In the genomic region with DNA sequence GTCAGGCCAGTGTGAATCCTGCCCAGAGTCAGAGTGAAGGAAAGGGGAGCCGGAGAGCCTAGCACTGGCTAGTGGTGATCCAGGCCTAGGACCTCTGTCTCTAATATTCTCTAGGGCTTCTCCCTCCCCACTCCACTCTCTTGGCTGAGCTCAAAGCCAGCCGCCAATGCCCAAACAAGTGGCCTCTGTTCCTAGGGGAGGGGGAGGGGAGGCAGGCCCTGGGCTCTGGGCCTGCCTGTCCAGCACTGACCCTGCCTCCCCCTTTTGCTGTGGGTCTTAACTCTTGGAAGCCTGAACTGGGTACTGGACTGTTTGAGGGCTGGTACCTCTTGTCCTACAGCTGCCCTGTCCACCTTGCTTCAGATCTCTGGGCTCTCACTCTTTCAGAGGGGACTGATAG, we compare ENCODE assay signal across 9 mouse cellular contexts. TPM values are rescaled to one million over a fixed set of nuclear protein-coding genes. Genes with fewer than 3 reads are reported as not detected.
DNase-seq lines count a peak whose midpoint lies in the region; ATAC-seq and TF ChIP-seq lines count a peak whose summit lies in the region.
"Had no signal": no experiment of that assay in that cellular context is flagged by ENCODE, and none has a peak within 500 bp of the region (broad histone marks: within the 10 kb centered on the region; RNA-seq: fewer than 3 reads in every experiment).

No protein-coding gene starts in this region.

- TF ChIP-seq POLR2A in spleen, adult 2 months (IDR thresholded peaks at IDR 0.05; ENCODE audit: low read depth, low read length) = no peak

- H3K4me2 ChIP-seq in hindbrain, embryonic 15.5 days = 0 out of 2 replicates have a peak overlapping the region, but pooled peaks have one; percentile 98
- H3K4me2 ChIP-seq in liver, embryonic 11.5 days = peak overlapping the region; percentile 94
- no peak overlapping the region for H3K4me2 ChIP-seq in stomach, embryonic 16.5 days (ENCODE audit: low read depth, low read length)

- no peak overlapping the region for H3K9ac ChIP-seq in hindbrain, embryonic 15.5 days
- H3K9ac ChIP-seq in liver, embryonic 11.5 days (ENCODE audit: low read depth, low read length) = no peak overlapping the region
- 0 out of 2 replicates have a peak overlapping the region, but pooled peaks have one; percentile 12 for H3K9ac ChIP-seq in stomach, embryonic 16.5 days (ENCODE audit: low read length)
- H3K9ac ChIP-seq: heart, embryonic 15.5 days had no signal

- H3K27me3 ChIP-seq in spleen, adult 2 months (ENCODE audit: control insufficient read depth, insufficient read depth, low read length) = no peaks in the 10 kb centered on the region
- peaks cover 11% of the 10 kb centered on the region; the same call in 1 of the 2 replicates for H3K27me3 ChIP-seq in hindbrain, embryonic 15.5 days
- H3K27me3 ChIP-seq in liver, embryonic 11.5 days (replicated peaks; ENCODE audit: control insufficient read depth, insufficient read depth, low read length) = no peaks in the 10 kb centered on the region
- H3K27me3 ChIP-seq in stomach, embryonic 16.5 days (ENCODE audit: control insufficient read depth, insufficient read depth, low read length) = no peaks in the 10 kb centered on the region

- no peak for DNase-seq in spleen, adult 2 months (ENCODE audit: low read depth in 1 of 2, low spot score in 2 of 2)
- no peak for DNase-seq in spleen, postnatal 10 days (ENCODE audit: low spot score in 2 of 2)
- no peak for DNase-seq in liver, embryonic 11.5 days (ENCODE audit: low spot score)
- DNase-seq in kidney, postnatal 36 days = no peak
- DNase-seq in testis, postnatal 10 days (ENCODE audit: low spot score) = no peak

- peaks cover 25% of the 10 kb centered on the region for H3K4me1 ChIP-seq in spleen, adult 2 months (ENCODE audit: control insufficient read depth, insufficient read depth, insufficient read length)
- H3K4me1 ChIP-seq in hindbrain, embryonic 15.5 days (replicated peaks) = peaks cover 21% of the 10 kb centered on the region
- peaks cover 27% of the 10 kb centered on the region for H3K4me1 ChIP-seq in liver, embryonic 11.5 days (replicated peaks; ENCODE audit: control insufficient read depth, insufficient read depth, low read length)
- peaks cover 15% of the 10 kb centered on the region for H3K4me1 ChIP-seq in stomach, embryonic 16.5 days (ENCODE audit: control insufficient read depth, insufficient read depth, low read length)

- WGBS in spleen, adult 2 months = 94% methylated on average over 2 of the region's 2 CpGs
- WGBS in hindbrain, embryonic 15.5 days = 54% methylated on average over 2 of the region's 2 CpGs
- WGBS in liver, embryonic 11.5 days = 63% methylated on average over 2 of the region's 2 CpGs
- WGBS in stomach, embryonic 16.5 days = 61% methylated on average over 2 of the region's 2 CpGs

- peaks cover 5% of the 10 kb centered on the region; the same call in 1 of the 2 replicates for H3K36me3 ChIP-seq in spleen, adult 2 months (ENCODE audit: control insufficient read depth, insufficient read depth, low read length)
- H3K36me3 ChIP-seq in hindbrain, embryonic 15.5 days = no peaks in the 10 kb centered on the region
- peaks cover 2% of the 10 kb centered on the region; the same call in 1 of the 2 replicates for H3K36me3 ChIP-seq in liver, embryonic 11.5 days (ENCODE audit: control insufficient read depth, insufficient read depth, low read length)
- H3K36me3 ChIP-seq in stomach, embryonic 16.5 days (ENCODE audit: control insufficient read depth, insufficient read depth, low read length) = no peaks in the 10 kb centered on the region
- H3K36me3 ChIP-seq: heart, embryonic 15.5 days had no signal

- H3K27ac ChIP-seq in spleen, adult 2 months (ENCODE audit: insufficient read depth, low read length) = peak overlapping the region; percentile 12; the same call in 1 of the 2 replicates
- no peak overlapping the region; the same call in 1 of the 2 replicates for H3K27ac ChIP-seq in hindbrain, embryonic 15.5 days (replicated peaks)
- H3K27ac ChIP-seq in liver, embryonic 11.5 days (ENCODE audit: low read depth, low read length) = no peak overlapping the region
- H3K27ac ChIP-seq in stomach, embryonic 16.5 days (ENCODE audit: low read length) = no peak overlapping the region
- H3K27ac ChIP-seq: heart, embryonic 15.5 days had no signal

- TF ChIP-seq CTCF in spleen, adult 2 months (IDR thresholded peaks at IDR 0.05; ENCODE audit: extremely low read depth, insufficient read depth, insufficient read length, insufficient replicate concordance) = no peak

- 0 out of 2 replicates have a peak overlapping the region, but pooled peaks have one; percentile 0 for H3K4me3 ChIP-seq in spleen, adult 2 months (ENCODE audit: extremely low read depth, insufficient read depth, insufficient read length)
- H3K4me3 ChIP-seq in hindbrain, embryonic 15.5 days = no peak overlapping the region
- H3K4me3 ChIP-seq in liver, embryonic 11.5 days (ENCODE audit: low read depth, low read length) = no peak overlapping the region
- H3K4me3 ChIP-seq in stomach, embryonic 16.5 days (replicated peaks; ENCODE audit: low read length) = no peak overlapping the region
- H3K4me3 ChIP-seq: heart, embryonic 15.5 days had no signal

- peak; percentile 67 for ATAC-seq in hindbrain, embryonic 15.5 days (ENCODE audit: low FRiP score, low read depth)
- no peak for ATAC-seq in liver, embryonic 11.5 days (replicated peaks; ENCODE audit: low FRiP score)
- no peak for ATAC-seq in stomach, embryonic 16.5 days (ENCODE audit: insufficient read depth, low FRiP score)
- no peak for ATAC-seq in activated CD4-positive, CD25-positive, alpha-beta regulatory T cell, adult 4 months

- H3K9me3 ChIP-seq in hindbrain, embryonic 15.5 days = no peaks in the 10 kb centered on the region
- no peaks in the 10 kb centered on the region for H3K9me3 ChIP-seq in liver, embryonic 11.5 days (ENCODE audit: control insufficient read depth, low read length)
- no peaks in the 10 kb centered on the region for H3K9me3 ChIP-seq in stomach, embryonic 16.5 days (replicated peaks; ENCODE audit: control insufficient read depth, low read length)
- H3K9me3 ChIP-seq: heart, embryonic 15.5 days had no signal

RNA-seq across cellular contexts. Expression of gene Arap1, which starts 2.0 kb away (rescaled TPM):
- polyA plus RNA-seq in spleen, adult 2 months (2012; rRNA removed) = 227 and 248 TPM in 2 replicates
- polyA plus RNA-seq in hindbrain, embryonic 15.5 days (2015; fragmentation: Nextera tagmentation; extraction: Ambion mirVana) = 10.6 and 11.0 TPM in 2 replicates
- polyA plus RNA-seq in liver, embryonic 11.5 days (2014; fragmentation: Nextera tagmentation; extraction: Ambion mirVana) = 33.8 and 33.9 TPM in 2 replicates
- 105 and 111 TPM in 2 replicates for polyA plus RNA-seq in stomach, embryonic 16.5 days (2015; fragmentation: Nextera tagmentation; extraction: Ambion mirVana)
- 10 to 100 TPM; 27.1 to 51.2 TPM for polyA plus RNA-seq in activated CD4-positive, CD25-positive, alpha-beta regulatory T cell, adult 4 months (2017; shearing (Covaris generic))

RNA-seq across cellular contexts. Expression of gene Stard10, which starts 33.0 kb away (rescaled TPM):
- 29.3 and 42.0 TPM in 2 replicates for polyA plus RNA-seq in spleen, adult 2 months (2012; rRNA removed)
- polyA plus RNA-seq in hindbrain, embryonic 15.5 days (2015; fragmentation: Nextera tagmentation; extraction: Ambion mirVana) = 10.8 and 11.8 TPM in 2 replicates
- 86.4 and 93.9 TPM in 2 replicates for polyA plus RNA-seq in liver, embryonic 11.5 days (2014; fragmentation: Nextera tagmentation; extraction: Ambion mirVana)
- polyA plus RNA-seq in stomach, embryonic 16.5 days (2015; fragmentation: Nextera tagmentation; extraction: Ambion mirVana) = 95.6 and 106 TPM in 2 replicates
- 1 to 10 TPM; 2.5 to 2.9 TPM for polyA plus RNA-seq in activated CD4-positive, CD25-positive, alpha-beta regulatory T cell, adult 4 months (2017; shearing (Covaris generic))

RNA-seq across cellular contexts. Expression of gene Atg16l2, which starts 47.8 kb away (rescaled TPM):
- polyA plus RNA-seq in spleen, adult 2 months (2012; rRNA removed) = 62.9 and 86.0 TPM in 2 replicates
- polyA plus RNA-seq in hindbrain, embryonic 15.5 days (2015; fragmentation: Nextera tagmentation; extraction: Ambion mirVana) = 27.4 and 31.1 TPM in 2 replicates
- 5.7 and 6.4 TPM in 2 replicates for polyA plus RNA-seq in liver, embryonic 11.5 days (2014; fragmentation: Nextera tagmentation; extraction: Ambion mirVana)
- 19.6 and 20.0 TPM in 2 replicates for polyA plus RNA-seq in stomach, embryonic 16.5 days (2015; fragmentation: Nextera tagmentation; extraction: Ambion mirVana)
- polyA plus RNA-seq in activated CD4-positive, CD25-positive, alpha-beta regulatory T cell, adult 4 months (2017; shearing (Covaris generic)) = 10 to 100 TPM; 38.2 to 56.7 TPM
